Mouse (Mus musculus) MEL (cell line): Measurements from ENCODE around the gene Vmn2r74. TPM values are rescaled to one million over a fixed set of nuclear protein-coding genes. Genes with fewer than 3 reads are reported as not detected.

Experiments used
- polyA plus RNA-seq, 2 experiments: library from polyadenylated mRNA; stranded (reverse) in 1 of 2; unstranded in 1 of 2; fragments of >175 nt in 1 of 2; fragments of >200 nt in 1 of 2; gene quantifications; 2 replicates each; pipeline versions ENCODE4 v1.2.1 to v1.2.4; 2012; ENCODE audit warnings: low replicate concordance in 2 of 2, low read depth in 1 of 2; ENCODE audit not compliant: insufficient read length in 2 of 2, insufficient read depth in 1 of 2, missing spikeins in 1 of 2
- total RNA-seq: library from RNA; depleted of rRNA; stranded (reverse); fragments of 300-350 nt; gene quantifications from 2 replicates; pipeline ENCODE4 v1.2.3, GENCODE M21; 2012; rRNA removed

Vmn2r74 gene
- total and polyA plus RNA-seq, 3 experiments: not detected

Other genes with a start within 250 kb of the Vmn2r74 start
- not detected in 2 replicates for gene Vmn2r72, start 206.5 kb downstream of the Vmn2r74 start, total RNA-seq
- gene Vmn2r72, start 206.5 kb downstream of the Vmn2r74 start, polyA plus RNA-seq: not detected
- gene Vmn2r73, start 85.4 kb downstream of the Vmn2r74 start, total RNA-seq: not detected in 2 replicates
- under 1 TPM in 1 of 2 experiments, not detected in 1; 0.01 TPM for gene Vmn2r73, start 85.4 kb downstream of the Vmn2r74 start, polyA plus RNA-seq
- not detected in 2 replicates for gene Vmn2r75, start 210.1 kb upstream of the Vmn2r74 start, total RNA-seq
- not detected for gene Vmn2r75, start 210.1 kb upstream of the Vmn2r74 start, polyA plus RNA-seq